Mouse (Mus musculus) inflammation-experienced regulatory T-cells, adult 6 months (primary cell): ENCODE results near the gene Pip4k2c. TPM values are rescaled to one million over a fixed set of nuclear protein-coding genes. Genes with fewer than 3 reads are reported as not detected.
"Not testable (repeated sequence)": the region's sequence is repeated elsewhere in the genome, so short reads cannot be mapped to it uniquely, and the experiment has no call there.

Source experiments
- ATAC-seq: one replicate; pipeline ENCODE4 v1.8.0; 2017
- polyA plus RNA-seq, 3 experiments: library from polyadenylated mRNA; unstranded; fragments of 100-300 nt; shearing (Covaris generic); gene quantifications; one replicate each; pipeline ENCODE4 v1.2.1; 2017

Pip4k2c gene
- polyA plus RNA-seq, 3 experiments from 2014 or later = 25.7 to 32.1 (median 26.0) TPM

DNA sequence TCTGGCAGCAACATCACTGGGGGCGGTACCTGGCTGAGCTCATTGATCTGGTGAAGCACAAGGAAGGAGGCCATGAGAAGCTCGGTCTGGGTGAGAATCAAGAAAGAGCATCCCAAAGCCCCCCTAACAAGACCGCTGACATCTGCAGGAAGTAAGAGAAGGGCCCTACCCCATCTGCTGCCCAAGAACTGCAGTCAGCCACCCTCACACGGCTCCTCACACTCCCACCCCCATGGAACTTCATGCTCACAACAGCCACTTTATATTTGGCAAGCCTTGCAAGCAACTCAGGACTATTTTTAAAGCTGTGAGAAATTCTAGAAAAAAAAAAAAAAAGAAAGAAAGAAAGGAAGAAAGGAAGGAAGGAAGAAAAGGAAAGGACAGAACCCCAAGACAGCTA lies 2.5 kb downstream of the Pip4k2c start:
- ATAC-seq = no peak

DNA sequence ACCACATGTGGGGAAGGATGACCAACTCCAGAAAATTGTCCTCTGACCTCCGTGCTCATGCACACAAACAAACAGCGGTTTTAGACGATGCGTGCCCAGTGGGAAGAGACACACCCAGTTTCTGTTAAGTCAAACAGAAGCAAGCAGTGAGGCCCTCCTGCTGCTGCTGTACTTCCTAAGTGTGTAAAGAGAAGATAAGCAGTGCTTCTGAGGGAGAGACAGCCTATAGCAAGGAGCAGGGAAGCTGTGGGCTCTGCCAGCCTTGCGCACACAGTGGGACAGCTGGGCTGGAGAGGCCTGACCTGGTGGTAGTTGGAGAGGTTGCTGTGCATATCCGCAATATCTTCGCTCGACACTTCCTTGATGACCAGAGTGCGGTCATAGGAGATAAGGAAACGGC lies 6.0 kb downstream of the Pip4k2c start:
- no peak for ATAC-seq

DNA sequence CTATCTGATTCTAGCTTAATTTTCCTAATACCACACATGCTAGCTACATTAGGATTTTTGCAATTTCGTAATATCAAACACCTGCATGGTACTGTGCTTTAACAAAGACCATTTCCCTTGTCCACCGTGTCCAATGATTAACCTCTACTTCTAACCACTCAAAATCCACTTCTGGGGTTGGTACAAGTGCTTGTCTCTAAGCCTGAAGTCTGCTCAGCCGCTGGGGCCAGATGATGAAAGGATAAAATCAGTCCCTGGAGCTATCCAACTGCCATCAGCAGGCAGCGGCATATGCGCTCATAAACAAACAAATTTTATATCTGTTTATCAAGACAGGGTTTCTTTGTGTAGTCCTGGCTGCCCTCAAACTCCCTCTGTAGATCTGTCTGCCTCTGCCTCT lies 6.8 kb downstream of the Pip4k2c start:
- ATAC-seq = no peak

DNA sequence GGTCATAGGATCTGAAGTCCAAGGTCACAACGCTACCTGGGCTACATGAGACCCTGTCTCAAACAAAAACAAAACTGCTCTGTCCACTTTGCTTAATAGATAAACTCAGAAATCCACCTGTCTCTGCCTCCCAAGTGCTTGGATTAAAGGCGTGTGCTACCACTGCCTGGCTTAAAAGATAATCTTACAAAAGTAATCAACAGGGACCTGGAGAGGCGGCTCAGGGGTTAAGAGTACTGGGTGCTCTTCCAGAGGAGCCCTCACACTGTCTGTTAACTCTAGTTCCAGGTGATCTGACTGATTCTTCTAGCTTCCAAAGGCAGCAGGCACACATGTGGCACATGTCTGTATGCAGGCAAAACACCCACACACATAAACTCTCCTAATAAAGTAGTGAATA lies 8.3 kb downstream of the Pip4k2c start:
- ATAC-seq = no peak

DNA sequence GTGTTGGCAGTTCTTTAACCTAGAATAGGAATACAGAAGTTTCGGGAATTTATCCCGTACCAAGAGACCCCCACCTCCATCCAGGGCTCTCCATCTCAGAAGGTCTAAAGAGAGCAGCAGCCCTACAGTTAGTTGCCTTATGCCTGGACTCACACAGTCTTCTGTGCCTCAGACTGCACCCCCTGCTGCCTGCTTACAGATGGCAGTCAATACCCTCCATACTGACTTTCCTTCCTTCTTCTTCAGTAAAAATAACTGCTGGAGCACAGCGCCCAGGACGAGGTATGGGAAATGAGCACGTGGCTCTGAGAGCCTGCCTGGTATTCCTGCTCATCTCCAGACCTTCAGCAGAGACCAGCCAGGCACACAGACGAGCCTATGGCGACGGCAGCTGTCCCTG lies 11.1 kb downstream of the Pip4k2c start:
- no peak for ATAC-seq

DNA sequence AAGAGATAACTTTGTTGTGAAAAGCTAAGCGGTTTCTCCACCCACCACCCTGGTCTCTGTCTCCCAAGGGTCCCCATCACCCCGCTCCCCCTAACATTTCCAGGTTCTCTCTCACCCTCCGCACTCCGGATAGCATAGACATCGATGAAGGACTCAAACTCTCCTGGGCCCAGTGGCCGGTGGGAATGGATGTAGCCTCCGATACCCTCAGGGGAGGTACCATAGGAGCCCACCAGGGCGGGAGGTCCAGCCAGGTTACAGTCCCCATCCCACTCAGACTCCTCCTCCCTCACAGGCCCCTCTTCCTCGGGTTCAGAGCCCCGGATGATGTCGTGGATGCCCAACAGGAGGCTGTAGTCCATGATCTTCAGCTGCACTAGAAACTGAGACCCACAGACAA lies 11.9 kb downstream of the Pip4k2c start:
- no peak for ATAC-seq

DNA sequence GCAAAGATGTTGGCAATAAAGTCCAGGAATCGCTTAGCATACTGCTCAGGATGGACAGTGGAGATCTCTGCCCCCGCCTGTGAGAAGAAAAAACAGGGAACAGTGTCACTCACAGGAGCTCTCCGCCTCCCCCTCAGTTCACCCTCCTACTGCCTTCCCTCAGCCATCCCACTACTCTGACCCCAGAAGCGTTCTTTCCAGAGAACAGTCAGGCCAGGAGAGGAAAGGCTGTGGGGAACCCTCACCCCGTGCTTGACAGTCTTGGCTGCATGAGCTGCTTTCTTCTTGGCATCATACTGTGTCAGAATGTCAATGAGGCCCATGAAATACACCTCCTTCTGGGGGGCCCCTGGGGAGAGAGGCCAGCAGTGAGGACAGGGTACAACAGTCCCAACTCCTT lies 12.3 kb downstream of the Pip4k2c start:
- no peak for ATAC-seq

DNA sequence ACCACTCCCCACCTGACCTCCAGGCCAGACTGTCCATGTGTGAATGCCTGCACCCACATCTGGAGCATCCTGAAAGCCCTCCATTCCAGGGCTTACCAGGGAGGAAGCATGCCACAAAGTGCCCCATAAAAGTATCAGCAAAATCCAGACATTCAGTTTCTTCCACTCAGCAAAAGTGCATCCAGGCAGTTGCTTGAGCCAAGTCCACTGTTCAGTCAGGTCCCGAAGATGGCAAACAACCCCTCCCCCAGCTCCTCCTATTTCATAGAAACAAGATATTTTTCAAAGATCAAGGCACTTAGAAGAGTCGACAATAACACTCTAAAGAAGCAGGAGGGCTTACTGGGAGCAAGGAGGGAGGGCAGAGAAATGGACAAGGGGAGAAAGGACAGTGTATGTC lies 12.9 kb downstream of the Pip4k2c start:
- ATAC-seq = no peak

DNA sequence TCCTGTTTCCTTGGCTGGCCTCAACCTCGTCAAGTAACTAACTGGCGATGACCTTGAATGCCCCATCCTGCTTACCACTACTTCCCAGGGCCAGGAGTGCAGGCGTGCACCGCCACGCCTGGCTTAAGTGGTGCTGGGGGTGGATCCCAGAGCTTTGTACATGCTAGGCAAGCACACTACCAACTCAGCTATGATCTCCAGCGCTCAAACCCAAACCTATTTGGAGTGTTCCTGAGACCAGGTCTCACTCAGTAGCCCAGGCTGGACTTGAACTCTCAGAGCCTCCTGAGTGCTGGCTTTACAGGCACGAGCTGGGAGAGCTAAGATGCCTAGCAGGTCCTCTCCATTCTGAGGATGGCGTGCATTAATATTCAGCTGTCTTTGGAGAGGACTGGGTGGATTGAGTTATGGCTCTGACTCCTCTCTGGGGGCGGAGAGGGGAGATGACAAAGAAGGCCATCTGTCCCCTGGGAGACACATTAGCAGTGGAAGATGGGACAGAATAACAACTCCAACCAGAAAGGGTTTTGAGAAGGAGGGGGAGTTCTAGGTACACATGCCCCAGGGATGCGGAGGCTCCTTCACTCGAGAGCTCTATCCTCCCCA lies 13.8 kb downstream of the Pip4k2c start:
- no peak for ATAC-seq

DNA sequence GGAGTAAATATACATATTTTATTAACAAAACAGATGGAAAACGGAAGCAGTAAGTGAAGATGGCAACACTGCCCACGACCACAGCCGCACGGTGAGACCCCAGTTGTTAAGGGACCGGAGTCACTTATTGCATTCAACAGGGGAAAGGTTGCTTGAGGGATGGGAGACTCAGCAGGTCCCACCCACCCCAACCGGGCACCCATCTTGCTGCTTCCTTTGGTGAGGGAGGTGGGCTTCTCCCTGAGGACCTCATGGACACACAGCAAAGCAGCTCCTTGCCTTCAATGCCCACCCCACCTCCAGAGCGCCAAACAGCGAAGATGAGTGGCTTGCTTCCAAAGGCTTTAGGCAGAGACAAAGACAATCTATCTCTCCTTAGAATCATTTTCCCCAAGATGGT lies 14.3 kb downstream of the Pip4k2c start:
- no peak for ATAC-seq

DNA sequence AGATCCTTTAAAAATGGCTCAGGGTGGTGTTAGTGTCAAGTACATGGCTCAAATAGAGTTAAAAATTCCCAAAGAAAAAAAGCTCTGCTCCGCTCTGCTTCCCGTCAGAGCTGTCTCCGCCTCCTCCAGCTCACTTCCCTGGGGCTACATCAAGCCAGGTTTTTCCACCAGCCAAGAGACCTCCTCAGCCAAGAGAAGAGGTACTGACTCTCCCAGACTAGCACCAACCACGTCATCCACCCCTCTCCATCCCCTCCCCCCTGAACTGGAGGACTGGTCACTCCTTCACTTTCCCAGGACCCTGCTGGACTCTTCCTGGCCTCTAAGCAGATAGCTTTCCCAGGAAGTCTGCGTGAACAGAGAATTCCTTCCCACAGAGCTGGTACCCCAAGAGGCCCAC lies 15.0 kb downstream of the Pip4k2c start:
- ATAC-seq = no peak

DNA sequence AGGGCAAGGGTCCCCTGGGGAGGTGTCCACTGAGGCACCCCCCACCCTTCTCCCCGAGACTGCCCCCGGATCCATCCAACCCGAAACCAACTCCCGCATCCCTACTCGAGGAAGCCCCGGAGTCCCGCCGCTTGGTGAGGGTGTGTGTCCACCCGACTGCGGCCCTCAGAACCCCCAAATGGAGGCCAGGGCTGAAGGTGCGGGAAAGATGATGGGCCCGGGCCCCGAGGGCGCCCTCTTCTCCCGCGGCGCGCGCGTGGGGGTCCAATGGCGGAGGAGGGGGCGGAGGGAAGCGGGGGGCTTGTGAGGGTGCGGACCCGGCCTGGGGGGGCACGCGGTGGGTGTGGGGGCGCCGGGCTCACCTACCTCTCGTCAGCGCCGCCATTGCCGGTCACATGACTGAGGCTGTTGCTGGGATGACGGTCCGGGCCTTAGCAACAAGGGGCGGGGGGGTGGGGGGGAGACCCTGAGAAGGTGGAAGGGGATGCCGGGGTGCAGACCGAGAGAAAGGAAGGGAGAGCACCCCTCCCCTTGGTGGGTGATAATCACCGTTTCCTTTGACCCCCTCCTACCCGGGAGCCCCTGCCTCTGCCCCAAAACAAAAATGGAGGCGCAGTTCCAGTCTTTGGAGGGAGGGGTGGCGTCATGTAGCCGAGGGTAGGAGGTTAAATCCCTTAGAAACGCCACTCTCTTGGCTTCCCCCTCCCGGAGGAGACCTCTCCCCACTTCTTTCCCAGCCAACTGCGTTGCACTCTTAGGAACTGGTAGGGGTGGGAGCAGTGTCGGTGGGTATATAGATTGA lies 15.9 kb downstream of the Pip4k2c start, which contains the start of gene Dtx3:
Gene Dtx3 (minus strand): TSS at position 401 of the 802 bp plus-strand sequence.
- ATAC-seq = peak; percentile 52

DNA sequence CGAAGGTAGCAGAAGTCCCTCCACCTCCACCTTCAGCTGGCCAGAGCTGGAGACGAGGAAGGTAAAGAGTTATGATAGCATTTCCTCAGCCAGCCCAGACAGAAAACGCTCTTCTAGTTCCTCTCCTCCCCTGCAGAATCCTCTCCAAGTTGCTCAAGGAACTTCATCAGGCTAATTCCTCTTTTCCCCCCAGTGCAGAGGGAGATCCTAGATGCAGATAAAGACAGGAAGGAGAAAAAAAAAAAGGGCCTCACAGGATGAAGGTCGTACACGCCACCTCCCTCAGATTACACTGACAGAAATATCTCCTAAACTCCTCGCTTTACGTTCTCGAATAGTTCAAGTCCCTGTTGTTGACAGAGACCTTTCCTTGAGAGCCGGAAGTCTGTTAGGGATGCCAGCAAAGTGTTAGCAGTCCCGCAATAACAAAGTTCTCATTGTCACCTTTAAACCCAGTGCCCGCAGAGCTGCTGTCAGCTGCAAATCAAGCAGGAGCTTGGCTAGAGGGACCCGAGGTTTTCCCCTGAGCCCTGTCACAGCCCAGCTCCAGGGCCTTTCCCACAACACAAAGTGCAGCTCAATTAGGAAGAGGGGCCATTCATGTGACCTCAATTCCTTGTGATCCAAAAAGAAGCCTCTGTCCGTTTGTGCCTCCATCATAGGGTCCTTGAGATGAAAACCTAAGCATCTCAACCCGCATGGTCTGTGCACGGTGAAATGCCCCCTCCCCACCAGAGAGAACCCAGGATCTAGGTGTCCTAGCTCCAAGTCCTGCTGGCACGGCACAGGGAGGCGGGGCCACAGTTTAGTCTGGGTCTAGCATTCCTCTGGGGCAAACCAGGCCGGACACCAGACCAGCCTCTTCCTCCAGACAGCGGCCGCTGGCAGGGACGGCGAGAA lies 16.7 kb downstream of the Pip4k2c start:
- peak; percentile 49 for ATAC-seq

DNA sequence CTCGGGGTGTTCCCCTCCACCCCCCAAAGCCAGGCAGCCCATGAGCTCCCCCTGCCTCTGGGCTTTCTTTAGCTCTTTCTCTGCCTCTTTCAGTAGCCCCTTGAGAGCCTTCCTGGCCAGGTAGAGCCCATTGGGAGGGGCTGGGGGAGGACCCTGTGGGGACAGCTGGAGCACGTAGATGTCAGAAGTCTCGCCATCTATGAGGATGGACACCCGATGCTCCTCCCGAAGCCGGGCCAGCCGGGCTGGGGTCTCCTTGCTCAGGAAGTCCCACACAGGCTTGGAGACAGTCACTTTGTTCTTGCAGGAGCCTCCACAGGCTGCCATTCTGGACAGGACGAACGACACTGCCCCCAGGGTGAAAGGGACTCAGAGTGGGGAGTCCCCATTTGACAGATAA lies 18.4 kb downstream of the Pip4k2c start:
- no peak for ATAC-seq

DNA sequence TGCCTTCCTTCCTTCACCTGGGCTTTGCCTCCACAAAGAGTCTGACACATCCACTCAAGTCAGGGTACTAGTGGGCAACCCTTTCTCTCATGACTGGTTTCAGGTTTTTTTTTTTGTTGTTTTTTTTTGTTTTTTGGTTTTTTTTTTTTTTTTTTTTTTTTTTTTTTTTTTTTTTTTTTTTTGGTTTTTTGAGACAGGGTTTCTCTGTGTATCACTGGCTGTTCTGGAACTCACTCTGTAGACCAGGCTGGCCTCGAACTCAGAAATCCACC lies 19.4 kb downstream of the Pip4k2c start:
- not testable (repeated sequence) for ATAC-seq

DNA sequence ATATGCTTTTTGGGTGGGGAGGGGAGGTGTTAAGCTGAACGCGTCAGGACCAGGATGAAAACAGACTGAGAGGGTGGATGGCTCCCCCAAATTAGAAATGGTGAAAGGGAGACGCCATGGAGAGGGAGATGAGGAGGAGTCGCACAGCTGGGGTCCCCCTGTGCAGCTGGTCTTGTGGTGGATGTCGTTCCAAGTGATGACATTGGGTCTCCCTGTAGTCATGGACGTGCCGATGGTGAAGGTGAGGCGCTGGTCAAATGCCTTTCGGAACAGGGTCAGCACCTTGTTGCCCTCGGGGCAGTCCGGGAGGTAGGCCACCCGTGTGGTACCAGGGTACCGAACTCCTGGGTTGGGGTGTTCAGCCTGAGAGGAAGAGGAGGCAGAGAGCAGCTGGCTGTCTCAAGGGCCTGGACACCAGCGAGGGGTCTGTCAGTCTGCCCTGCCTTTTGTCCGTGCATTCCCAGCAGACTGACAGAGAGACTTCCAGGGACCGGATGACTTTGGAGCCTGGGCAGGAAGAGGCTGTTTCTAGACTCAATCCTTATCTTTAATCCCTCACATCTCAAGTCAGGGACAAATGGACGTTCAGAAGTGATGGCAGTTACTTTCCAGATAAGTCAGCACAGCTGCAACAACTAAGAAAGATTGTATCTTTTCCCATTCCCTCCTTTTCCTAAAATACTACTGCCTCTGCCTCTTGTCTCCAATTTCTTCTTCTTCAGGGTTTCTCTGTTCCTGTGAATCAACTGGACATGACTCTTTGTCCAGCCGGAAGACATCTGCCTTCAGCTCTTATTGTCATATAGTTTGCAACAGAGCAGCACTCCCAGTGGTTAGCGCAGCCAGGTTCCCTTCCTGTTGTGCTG lies 20.0 kb downstream of the Pip4k2c start:
- no peak for ATAC-seq

DNA sequence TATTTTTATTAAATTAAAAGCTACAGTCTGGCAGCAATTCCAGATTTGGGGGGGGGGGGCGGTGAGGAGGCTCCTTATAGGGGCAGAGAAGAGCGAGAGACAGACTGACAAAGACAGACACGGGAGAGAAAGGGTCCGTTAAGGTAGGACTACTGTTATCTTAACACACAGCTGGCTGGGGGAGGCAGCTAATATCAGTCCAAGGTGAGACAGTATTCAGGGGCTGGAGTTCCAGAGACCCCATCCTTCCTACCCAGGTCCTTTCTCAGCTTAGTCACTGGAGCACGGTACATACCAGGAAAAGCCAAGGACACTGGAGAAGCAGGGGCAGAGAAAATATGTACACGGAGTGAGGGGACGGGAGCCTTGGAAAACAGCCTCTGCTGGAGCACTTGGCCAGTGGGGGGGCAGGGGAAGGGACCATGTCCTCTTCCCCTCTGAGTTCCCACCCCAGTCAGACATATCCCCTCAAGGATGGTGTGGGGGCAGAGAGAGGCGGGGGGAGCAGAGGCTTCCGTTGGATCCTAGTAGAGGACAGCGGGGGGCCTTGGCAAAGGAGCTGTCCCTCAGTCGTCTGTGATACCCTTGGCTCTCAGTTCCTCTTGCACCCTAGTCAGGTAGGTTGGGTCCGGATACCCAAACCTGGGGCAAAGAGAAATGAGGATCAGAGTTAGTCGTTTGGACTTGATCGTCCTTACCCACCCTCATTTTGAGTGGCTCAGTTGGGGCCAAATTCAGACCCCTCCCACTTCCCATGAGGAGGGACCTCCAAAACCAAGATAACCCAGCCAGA lies 20.8 kb downstream of the Pip4k2c start:
- ATAC-seq = no peak

DNA sequence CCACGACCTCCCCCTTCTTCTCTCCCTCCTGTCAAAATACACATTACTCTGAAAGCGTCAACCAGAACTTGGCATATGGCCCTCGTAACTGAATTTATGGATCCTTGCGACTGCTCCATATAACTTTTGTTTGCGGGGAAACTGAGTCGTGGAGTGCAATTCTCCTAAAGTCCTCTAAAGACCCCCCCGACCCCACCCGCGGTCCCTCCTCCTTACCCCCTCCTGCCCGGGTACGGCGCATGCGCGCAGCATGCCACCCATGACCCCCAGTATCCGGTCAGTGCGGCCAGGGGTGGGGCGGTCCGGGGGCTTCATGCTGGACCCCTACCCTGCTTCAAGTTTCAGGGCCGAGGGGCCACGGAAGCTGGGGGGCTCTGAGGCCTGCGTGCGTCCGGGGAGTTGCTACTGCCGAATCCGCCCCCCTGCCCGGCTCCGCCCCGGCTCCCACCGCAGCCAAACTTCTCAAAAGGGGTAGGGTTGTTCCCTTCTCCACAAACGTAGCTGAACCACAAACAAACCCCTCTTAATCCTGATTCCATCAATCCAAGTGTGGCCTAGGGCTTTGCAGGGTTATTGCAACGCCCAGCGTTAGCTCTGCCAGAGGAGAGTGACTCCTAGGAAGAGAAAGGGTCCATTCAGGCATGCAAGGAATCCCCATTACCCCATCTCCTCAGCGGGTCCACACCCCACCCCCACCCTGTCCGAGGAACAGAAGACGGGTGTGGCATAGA lies 21.6 kb downstream of the Pip4k2c start, which contains the start of gene Arhgef25:
Gene Arhgef25 (minus strand): TSS at position 433 of the 731 bp plus-strand sequence.
- ATAC-seq = no peak

DNA sequence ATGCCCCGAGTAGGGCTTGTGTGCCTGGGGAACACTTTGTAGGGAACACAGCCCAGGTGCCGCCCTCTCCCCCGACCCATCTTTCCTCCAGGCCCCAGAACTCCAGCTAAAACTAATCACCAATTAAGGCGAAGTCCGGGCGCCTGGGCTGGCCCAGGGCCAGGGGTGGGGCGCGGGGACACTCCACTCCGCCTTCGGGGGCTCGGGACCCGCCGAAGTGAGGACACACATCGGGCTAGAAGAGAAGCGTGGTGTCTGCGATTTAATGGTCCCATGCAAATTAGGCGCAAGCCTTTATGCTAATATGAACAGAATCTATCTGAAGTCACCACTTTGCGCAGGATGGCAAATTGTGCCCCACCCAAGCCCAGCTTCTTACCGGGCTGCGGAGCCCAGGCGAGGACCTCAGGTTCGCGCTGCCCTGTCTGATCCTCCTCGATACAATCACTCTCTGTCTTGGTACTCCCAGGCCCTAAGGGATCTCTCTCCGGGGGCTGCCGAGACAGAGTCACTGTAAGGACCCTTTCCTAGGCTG lies 22.2 kb downstream of the Pip4k2c start:
- peak; percentile 55 for ATAC-seq

DNA sequence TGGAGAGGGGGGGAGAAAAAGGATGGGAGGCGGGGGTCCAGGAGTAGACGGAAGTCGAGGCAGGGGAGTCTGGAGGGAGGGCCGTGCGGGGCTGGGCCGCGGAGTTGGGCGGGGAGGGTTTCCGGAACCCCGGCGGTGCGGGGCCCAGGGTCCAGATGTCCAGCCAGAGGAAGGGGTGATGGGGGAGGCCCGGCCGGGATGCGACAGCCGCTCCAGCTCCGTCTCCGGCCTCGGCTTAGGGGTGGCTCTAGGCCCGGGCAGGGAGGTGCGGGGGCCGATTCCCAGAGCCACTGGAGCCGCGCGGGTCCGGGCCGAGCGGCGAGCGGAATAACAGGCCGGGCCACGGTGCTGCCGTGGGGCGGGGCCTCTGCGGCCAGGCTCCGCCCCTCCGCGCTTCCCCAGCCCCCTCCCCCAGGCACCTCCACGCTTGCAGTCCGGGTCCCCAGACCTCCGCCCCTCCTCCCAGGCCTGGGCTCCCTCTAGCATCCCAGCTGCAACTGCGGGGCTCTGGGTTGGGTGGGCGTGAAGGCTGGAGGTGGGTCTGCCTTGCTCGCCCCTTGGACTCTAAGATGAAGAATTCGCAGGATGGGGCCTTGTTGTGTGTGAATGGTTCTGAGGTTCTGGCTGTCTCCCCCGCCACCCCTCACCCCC lies 22.8 kb downstream of the Pip4k2c start:
- ATAC-seq = no peak
